ENCODE assay signal across 9 mouse cellular contexts in genomic region chr11:74946348-74946747, GRCm38 (mm10). TPM values are rescaled to one million over a fixed set of nuclear protein-coding genes. Genes with fewer than 3 reads are reported as not detected.
DNase-seq lines count a peak whose midpoint lies in the region; ATAC-seq and TF ChIP-seq lines count a peak whose summit lies in the region.
"Had no signal": no experiment of that assay in that cellular context is flagged by ENCODE, and none has a peak within 500 bp of the region (broad histone marks: within the 10 kb centered on the region; RNA-seq: fewer than 3 reads in every experiment).

No protein-coding gene starts in this region.

- peak; percentile 77 for TF ChIP-seq CTCF in hindbrain, postnatal 0 days (IDR thresholded peaks at IDR 0.05; ENCODE audit: low read depth)
- peak; percentile 86 for TF ChIP-seq CTCF in E14TG2a.4 (conservative IDR thresholded peaks at IDR 0.05; ENCODE audit: low read length)

- DNase-seq in hindbrain, postnatal 0 days (ENCODE audit: low spot score): peak; percentile 78
- DNase-seq in 416B (ENCODE audit: low read depth): peak; percentile 75
- no peak for DNase-seq in thymus, adult 18-20 months

- no peak overlapping the region for H3K4me3 ChIP-seq in hindbrain, postnatal 0 days (ENCODE audit: low read length)
- H3K4me3 ChIP-seq in hindbrain, embryonic 16.5 days (ENCODE audit: low read length): no peak overlapping the region
- H3K4me3 ChIP-seq in E14TG2a.4 (replicated peaks; ENCODE audit: low read length): no peak overlapping the region
- H3K4me3 ChIP-seq in embryonic facial prominence, embryonic 13.5 days: no peak overlapping the region
- no peak overlapping the region for H3K4me3 ChIP-seq in stomach, embryonic 16.5 days (replicated peaks; ENCODE audit: low read length)
- no peak overlapping the region for H3K4me3 ChIP-seq in midbrain, embryonic 16.5 days (ENCODE audit: low read depth, low read length)
- H3K4me3 ChIP-seq: limb, embryonic 12.5 days had no signal

- peaks cover 15% of the 10 kb centered on the region; the same call in 1 of the 2 replicates for H3K36me3 ChIP-seq in hindbrain, postnatal 0 days (ENCODE audit: insufficient read depth, low read length)
- H3K36me3 ChIP-seq in hindbrain, embryonic 16.5 days (ENCODE audit: control insufficient read depth, insufficient read depth, low read length): peaks cover 6% of the 10 kb centered on the region; the same call in 1 of the 2 replicates
- H3K36me3 ChIP-seq in E14TG2a.4 (ENCODE audit: insufficient read depth, low read length): peaks cover 69% of the 10 kb centered on the region
- H3K36me3 ChIP-seq in embryonic facial prominence, embryonic 13.5 days: peaks cover 45% of the 10 kb centered on the region
- H3K36me3 ChIP-seq in stomach, embryonic 16.5 days (ENCODE audit: control insufficient read depth, insufficient read depth, low read length): peaks cover 5% of the 10 kb centered on the region
- peaks cover 15% of the 10 kb centered on the region; the same call in 1 of the 2 replicates for H3K36me3 ChIP-seq in midbrain, embryonic 16.5 days (ENCODE audit: control insufficient read depth, insufficient read depth, low read length)

- ATAC-seq in hindbrain, postnatal 0 days: no peak
- no peak for ATAC-seq in hindbrain, embryonic 16.5 days
- ATAC-seq in embryonic facial prominence, embryonic 13.5 days (ENCODE audit: insufficient number of reproducible peaks, insufficient read depth, low FRiP score, low TSS enrichment, low read depth): 0 out of 2 replicates have a peak, but pooled peaks have one; percentile 52
- ATAC-seq in stomach, embryonic 16.5 days (ENCODE audit: insufficient read depth, low FRiP score): 0 out of 2 replicates have a peak, but pooled peaks have one; percentile 25
- ATAC-seq in midbrain, embryonic 16.5 days: no peak

- H3K27ac ChIP-seq in hindbrain, postnatal 0 days: no peak overlapping the region
- H3K27ac ChIP-seq in hindbrain, embryonic 16.5 days (ENCODE audit: low read depth, low read length): no peak overlapping the region
- H3K27ac ChIP-seq in embryonic facial prominence, embryonic 13.5 days: no peak overlapping the region
- H3K27ac ChIP-seq in stomach, embryonic 16.5 days (ENCODE audit: low read length): no peak overlapping the region
- no peak overlapping the region for H3K27ac ChIP-seq in midbrain, embryonic 16.5 days (ENCODE audit: low read length)
- H3K27ac ChIP-seq: limb, embryonic 12.5 days had no signal

- no peak overlapping the region for H3K4me2 ChIP-seq in hindbrain, postnatal 0 days (ENCODE audit: low read depth, low read length)
- H3K4me2 ChIP-seq in hindbrain, embryonic 16.5 days (ENCODE audit: low read length): no peak overlapping the region
- H3K4me2 ChIP-seq in embryonic facial prominence, embryonic 13.5 days: no peak overlapping the region
- no peak overlapping the region for H3K4me2 ChIP-seq in stomach, embryonic 16.5 days (ENCODE audit: low read depth, low read length)
- no peak overlapping the region for H3K4me2 ChIP-seq in midbrain, embryonic 16.5 days (ENCODE audit: low read length)
- H3K4me2 ChIP-seq: limb, embryonic 12.5 days had no signal

- no peaks in the 10 kb centered on the region for H3K9me3 ChIP-seq in hindbrain, postnatal 0 days (ENCODE audit: low read length)
- no peaks in the 10 kb centered on the region for H3K9me3 ChIP-seq in hindbrain, embryonic 16.5 days (ENCODE audit: control insufficient read depth, low read length)
- no peaks in the 10 kb centered on the region for H3K9me3 ChIP-seq in E14TG2a.4 (ENCODE audit: low read length)
- H3K9me3 ChIP-seq in embryonic facial prominence, embryonic 13.5 days: no peaks in the 10 kb centered on the region
- no peaks in the 10 kb centered on the region for H3K9me3 ChIP-seq in stomach, embryonic 16.5 days (replicated peaks; ENCODE audit: control insufficient read depth, low read length)
- H3K9me3 ChIP-seq in midbrain, embryonic 16.5 days (replicated peaks; ENCODE audit: control insufficient read depth, low read length, poor library complexity, severe bottlenecking): no peaks in the 10 kb centered on the region
- H3K9me3 ChIP-seq: limb, embryonic 12.5 days had no signal

- H3K9ac ChIP-seq in hindbrain, postnatal 0 days (replicated peaks; ENCODE audit: low read length): no peak overlapping the region
- H3K9ac ChIP-seq in hindbrain, embryonic 16.5 days (ENCODE audit: low read depth, low read length): no peak overlapping the region
- no peak overlapping the region for H3K9ac ChIP-seq in embryonic facial prominence, embryonic 13.5 days
- H3K9ac ChIP-seq in stomach, embryonic 16.5 days (ENCODE audit: low read length): no peak overlapping the region
- H3K9ac ChIP-seq in midbrain, embryonic 16.5 days (ENCODE audit: low read depth, low read length): no peak overlapping the region
- H3K9ac ChIP-seq: limb, embryonic 12.5 days had no signal

- no peaks in the 10 kb centered on the region for H3K4me1 ChIP-seq in hindbrain, postnatal 0 days (ENCODE audit: insufficient read depth, low read length)
- H3K4me1 ChIP-seq in hindbrain, embryonic 16.5 days (ENCODE audit: control insufficient read depth, insufficient read depth, low read depth, low read length): no peaks in the 10 kb centered on the region
- no peaks in the 10 kb centered on the region for H3K4me1 ChIP-seq in E14TG2a.4 (replicated peaks; ENCODE audit: low read depth, low read length)
- no peaks in the 10 kb centered on the region for H3K4me1 ChIP-seq in embryonic facial prominence, embryonic 13.5 days
- no peaks in the 10 kb centered on the region for H3K4me1 ChIP-seq in stomach, embryonic 16.5 days (ENCODE audit: control insufficient read depth, insufficient read depth, low read length)
- H3K4me1 ChIP-seq in midbrain, embryonic 16.5 days (ENCODE audit: control insufficient read depth, insufficient read depth, low read length): no peaks in the 10 kb centered on the region
- H3K4me1 ChIP-seq: limb, embryonic 12.5 days had no signal

- 75% methylated on average over 3 of the region's 3 CpGs for WGBS in hindbrain, postnatal 0 days
- WGBS in hindbrain, embryonic 16.5 days: 77% methylated on average over 3 of the region's 3 CpGs
- WGBS in embryonic facial prominence, embryonic 13.5 days: 81% methylated on average over 3 of the region's 3 CpGs
- WGBS in stomach, embryonic 16.5 days: 69% methylated on average over 3 of the region's 3 CpGs
- WGBS in midbrain, embryonic 16.5 days: 87% methylated on average over 3 of the region's 3 CpGs

- no peaks in the 10 kb centered on the region for H3K27me3 ChIP-seq in hindbrain, postnatal 0 days (ENCODE audit: insufficient read depth, low read length)
- no peaks in the 10 kb centered on the region for H3K27me3 ChIP-seq in hindbrain, embryonic 16.5 days (replicated peaks; ENCODE audit: control insufficient read depth, insufficient read depth, low read length)
- no peaks in the 10 kb centered on the region for H3K27me3 ChIP-seq in E14TG2a.4 (ENCODE audit: insufficient read depth, low read length)
- H3K27me3 ChIP-seq in embryonic facial prominence, embryonic 13.5 days: no peaks in the 10 kb centered on the region
- no peaks in the 10 kb centered on the region for H3K27me3 ChIP-seq in stomach, embryonic 16.5 days (ENCODE audit: control insufficient read depth, insufficient read depth, low read length)
- no peaks in the 10 kb centered on the region for H3K27me3 ChIP-seq in midbrain, embryonic 16.5 days (ENCODE audit: control insufficient read depth, insufficient read depth, low read depth, low read length)
- H3K27me3 ChIP-seq: limb, embryonic 12.5 days had no signal

RNA-seq across cellular contexts. Expression of gene Srr, which starts 20.6 kb away (rescaled TPM):
- 31.0 and 41.8 TPM in 2 replicates for total RNA-seq in hindbrain, postnatal 0 days (2014; rRNA removed)
- polyA plus RNA-seq in hindbrain, postnatal 0 days (2015; fragmentation: Nextera tagmentation; extraction: Ambion mirVana): 32.9 and 36.4 TPM in 2 replicates
- 39.5 and 42.9 TPM in 2 replicates for polyA plus RNA-seq in hindbrain, embryonic 16.5 days (2015; fragmentation: Nextera tagmentation; extraction: Ambion mirVana)
- 29.9 and 30.6 TPM in 2 replicates for polyA plus RNA-seq in embryonic facial prominence, embryonic 13.5 days (2015; fragmentation: Nextera tagmentation; extraction: Ambion mirVana)
- 18.6 and 19.1 TPM in 2 replicates for polyA plus RNA-seq in stomach, embryonic 16.5 days (2015; fragmentation: Nextera tagmentation; extraction: Ambion mirVana)
- 40.9 and 44.2 TPM in 2 replicates for polyA plus RNA-seq in midbrain, embryonic 16.5 days (2015; fragmentation: Nextera tagmentation; extraction: Ambion mirVana)

RNA-seq across cellular contexts. Expression of gene Smg6, which starts 20.7 kb away (rescaled TPM):
- total RNA-seq in hindbrain, postnatal 0 days (2014; rRNA removed): 24.9 and 27.8 TPM in 2 replicates
- 9.8 and 10.0 TPM in 2 replicates for polyA plus RNA-seq in hindbrain, postnatal 0 days (2015; fragmentation: Nextera tagmentation; extraction: Ambion mirVana)
- polyA plus RNA-seq in hindbrain, embryonic 16.5 days (2015; fragmentation: Nextera tagmentation; extraction: Ambion mirVana): 11.6 and 14.0 TPM in 2 replicates
- 22.4 and 22.5 TPM in 2 replicates for polyA plus RNA-seq in embryonic facial prominence, embryonic 13.5 days (2015; fragmentation: Nextera tagmentation; extraction: Ambion mirVana)
- 15.8 and 15.9 TPM in 2 replicates for polyA plus RNA-seq in stomach, embryonic 16.5 days (2015; fragmentation: Nextera tagmentation; extraction: Ambion mirVana)
- polyA plus RNA-seq in midbrain, embryonic 16.5 days (2015; fragmentation: Nextera tagmentation; extraction: Ambion mirVana): 14.6 and 17.4 TPM in 2 replicates

RNA-seq across cellular contexts. Expression of gene Tsr1, which starts 48.5 kb away (rescaled TPM):
- 20.3 and 34.1 TPM in 2 replicates for total RNA-seq in hindbrain, postnatal 0 days (2014; rRNA removed)
- 21.1 and 22.0 TPM in 2 replicates for polyA plus RNA-seq in hindbrain, postnatal 0 days (2015; fragmentation: Nextera tagmentation; extraction: Ambion mirVana)
- 26.1 and 29.6 TPM in 2 replicates for polyA plus RNA-seq in hindbrain, embryonic 16.5 days (2015; fragmentation: Nextera tagmentation; extraction: Ambion mirVana)
- polyA plus RNA-seq in embryonic facial prominence, embryonic 13.5 days (2015; fragmentation: Nextera tagmentation; extraction: Ambion mirVana): 40.1 and 42.4 TPM in 2 replicates
- 47.0 and 48.3 TPM in 2 replicates for polyA plus RNA-seq in stomach, embryonic 16.5 days (2015; fragmentation: Nextera tagmentation; extraction: Ambion mirVana)
- polyA plus RNA-seq in midbrain, embryonic 16.5 days (2015; fragmentation: Nextera tagmentation; extraction: Ambion mirVana): 27.6 and 30.2 TPM in 2 replicates

RNA-seq across cellular contexts. Expression of gene Sgsm2, which starts 49.5 kb away (rescaled TPM):
- 49.0 and 59.2 TPM in 2 replicates for total RNA-seq in hindbrain, postnatal 0 days (2014; rRNA removed)
- 21.2 and 21.3 TPM in 2 replicates for polyA plus RNA-seq in hindbrain, postnatal 0 days (2015; fragmentation: Nextera tagmentation; extraction: Ambion mirVana)
- 25.1 and 27.2 TPM in 2 replicates for polyA plus RNA-seq in hindbrain, embryonic 16.5 days (2015; fragmentation: Nextera tagmentation; extraction: Ambion mirVana)
- polyA plus RNA-seq in embryonic facial prominence, embryonic 13.5 days (2015; fragmentation: Nextera tagmentation; extraction: Ambion mirVana): 4.6 and 4.7 TPM in 2 replicates
- polyA plus RNA-seq in stomach, embryonic 16.5 days (2015; fragmentation: Nextera tagmentation; extraction: Ambion mirVana): 6.0 and 7.0 TPM in 2 replicates
- 30.3 and 31.8 TPM in 2 replicates for polyA plus RNA-seq in midbrain, embryonic 16.5 days (2015; fragmentation: Nextera tagmentation; extraction: Ambion mirVana)

Comparison
In these comparisons a context has a peak if more than half of its experiments do, and no peak if none do; other contexts are left out.
1. ATAC-seq: peak in embryonic facial prominence, embryonic 13.5 days (single experiment) and stomach, embryonic 16.5 days (single experiment); none in hindbrain, postnatal 0 days (single experiment), hindbrain, embryonic 16.5 days (single experiment) and midbrain, embryonic 16.5 days (single experiment).
2. DNase-seq: peak in hindbrain, postnatal 0 days (single experiment) and 416B (single experiment); none in thymus, adult 18-20 months (0 of 2).